Mouse (Mus musculus) activated CD4-positive, CD25-positive, alpha-beta regulatory T cell, adult 9 weeks (primary cell): ENCODE results near the gene Olfr685. TPM values are rescaled to one million over a fixed set of nuclear protein-coding genes. Genes with fewer than 3 reads are reported as not detected.

ENCODE experiments used
- polyA plus RNA-seq: library from polyadenylated mRNA; unstranded; fragments of 100-300 nt; shearing (Covaris generic); gene quantifications from one replicate; pipeline ENCODE4 v1.2.1, GENCODE M21; 2017

Olfr685 gene
- polyA plus RNA-seq, result not detected

GRCm38 (mm10) chr7:105185912-105186311 is at the start of gene Olfr685:
Gene Olfr685 (minus strand): TSS chr7:105186012.

GRCm38 (mm10) chr7:105207385-105207784 is 21.6 kb upstream of the Olfr685 start, which contains the start of gene Olfr686:
Gene Olfr686 (minus strand): TSS chr7:105207485.

GRCm38 (mm10) chr7:105163553-105163952 is 22.3 kb downstream of the Olfr685 start, which contains the start of gene Olfr684:
Gene Olfr684 (minus strand): TSS chr7:105163653.

GRCm38 (mm10) chr7:105146912-105147311 is 38.9 kb downstream of the Olfr685 start, which contains the start of gene Olfr683:
Gene Olfr683 (minus strand): TSS chr7:105147012.

Other genes with a start within 250 kb of the Olfr685 start
- not detected for gene Olfr670, start 223.4 kb downstream of the Olfr685 start, polyA plus RNA-seq
- not detected for gene Olfr671, start 206.9 kb downstream of the Olfr685 start, polyA plus RNA-seq
- not detected for gene Olfr672, start 184.0 kb downstream of the Olfr685 start, polyA plus RNA-seq
- gene Olfr675, start 157.6 kb downstream of the Olfr685 start, polyA plus RNA-seq, result not detected
- not detected for gene Olfr676, start 153.3 kb downstream of the Olfr685 start, polyA plus RNA-seq
- gene Olfr677, start 134.6 kb downstream of the Olfr685 start, polyA plus RNA-seq, result not detected
- gene Olfr678, start 121.5 kb downstream of the Olfr685 start, polyA plus RNA-seq, result not detected
- gene Olfr679, start 104.8 kb downstream of the Olfr685 start, polyA plus RNA-seq, result not detected
- gene Olfr680-ps1, start 93.2 kb downstream of the Olfr685 start, polyA plus RNA-seq, result not detected
- gene Olfr681, start 69.2 kb downstream of the Olfr685 start, polyA plus RNA-seq, result not detected
- gene Olfr683, start 39.0 kb downstream of the Olfr685 start, polyA plus RNA-seq, result not detected
- gene Olfr684, start 22.4 kb downstream of the Olfr685 start, polyA plus RNA-seq, result not detected
- gene Olfr686, start 21.5 kb upstream of the Olfr685 start, polyA plus RNA-seq, result not detected
- not detected for gene Olfr688, start 102.1 kb upstream of the Olfr685 start, polyA plus RNA-seq
- not detected for gene Olfr689, start 125.2 kb upstream of the Olfr685 start, polyA plus RNA-seq
- not detected for gene Olfr690, start 148.1 kb upstream of the Olfr685 start, polyA plus RNA-seq
- not detected for gene Olfr691, start 156.3 kb upstream of the Olfr685 start, polyA plus RNA-seq
- not detected for gene Olfr692, start 182.2 kb upstream of the Olfr685 start, polyA plus RNA-seq
- gene Gm5901, start 189.0 kb upstream of the Olfr685 start, polyA plus RNA-seq, result not detected
- gene Fam160a2, start 214.0 kb upstream of the Olfr685 start, polyA plus RNA-seq, result 32.5 TPM
- gene Cnga4, start 218.6 kb upstream of the Olfr685 start, polyA plus RNA-seq, result not detected
- not detected for gene Cckbr, start 239.7 kb upstream of the Olfr685 start, polyA plus RNA-seq